Mouse (Mus musculus) megakaryocyte, embryonic 14.5 days (primary cell): Measurements from ENCODE around the gene Foxp4.

ENCODE experiments used
- FLI1 ChIP-seq: IDR thresholded peaks from 2 replicates; pipeline ENCODE4 v1.6.1; 2012; ENCODE audit warnings: low read length, inconsistent platforms, mixed read lengths
- GATA1 ChIP-seq: IDR thresholded peaks from 3 replicates; pipeline ENCODE4 v1.6.1; 2012; ENCODE audit warnings: mixed read lengths, low read length, inconsistent platforms, borderline replicate concordance

DNA sequence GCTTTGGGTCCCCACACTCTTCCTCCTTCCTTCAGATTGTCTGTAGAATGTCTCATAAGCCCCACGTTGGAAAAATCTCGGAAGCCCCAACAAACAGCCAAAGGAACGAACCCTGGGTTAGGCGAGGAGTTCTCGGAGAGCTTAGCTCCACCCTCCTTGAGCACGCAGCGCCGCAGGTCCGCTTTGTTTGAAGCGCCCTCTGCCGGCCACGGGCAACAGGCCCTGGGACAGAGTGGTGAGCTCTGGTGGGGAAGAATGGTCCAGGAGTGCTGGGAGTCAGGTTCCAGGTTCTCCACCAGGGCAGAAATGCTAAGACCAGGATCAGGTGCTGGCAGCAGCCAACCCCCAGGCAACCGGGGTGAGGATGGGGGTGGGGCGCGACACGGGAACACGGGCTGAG, 59.9 kb downstream of the Foxp4 start:
- TF ChIP-seq GATA1: no peak
- TF ChIP-seq FLI1: no peak
